Mouse (Mus musculus): Measurements from ENCODE around the gene Churc1. TPM values are rescaled to one million over a fixed set of nuclear protein-coding genes. Genes with fewer than 3 reads are reported as not detected.

Churc1 gene
- polyA plus RNA-seq (2012; rRNA removed): 58.9 and 62.8 TPM in 2 replicates

DNA sequence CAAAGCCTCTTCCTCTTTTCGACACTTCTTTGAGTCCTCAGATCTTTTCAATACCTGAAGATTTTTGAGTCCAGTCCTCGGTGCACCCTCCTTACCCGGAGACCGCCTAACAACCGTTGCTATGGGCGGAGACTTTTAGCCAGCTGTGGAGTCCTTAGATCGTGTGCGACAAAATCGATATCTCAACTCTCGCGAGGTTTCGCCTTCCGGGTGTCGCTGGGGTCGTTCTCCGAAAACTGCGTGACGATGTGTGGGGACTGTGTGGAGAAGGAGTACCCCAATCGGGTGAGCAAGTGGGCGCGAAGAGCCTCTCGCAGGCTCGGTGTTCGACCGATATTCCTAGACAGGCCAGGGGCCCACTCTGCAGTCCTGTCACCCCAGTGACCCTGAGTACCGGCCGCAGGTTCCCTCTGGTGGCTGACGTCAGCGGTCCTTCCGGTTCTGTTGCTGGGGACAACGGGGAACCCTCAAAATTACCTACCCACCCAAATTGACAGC, at the start of gene Churc1, which contains the start of gene Fntb:
Churc1 (plus strand) TSS at position 185 of the 498 bp plus-strand sequence.
Fntb (plus strand) TSS at position 236 of the 498 bp plus-strand sequence.

DNA sequence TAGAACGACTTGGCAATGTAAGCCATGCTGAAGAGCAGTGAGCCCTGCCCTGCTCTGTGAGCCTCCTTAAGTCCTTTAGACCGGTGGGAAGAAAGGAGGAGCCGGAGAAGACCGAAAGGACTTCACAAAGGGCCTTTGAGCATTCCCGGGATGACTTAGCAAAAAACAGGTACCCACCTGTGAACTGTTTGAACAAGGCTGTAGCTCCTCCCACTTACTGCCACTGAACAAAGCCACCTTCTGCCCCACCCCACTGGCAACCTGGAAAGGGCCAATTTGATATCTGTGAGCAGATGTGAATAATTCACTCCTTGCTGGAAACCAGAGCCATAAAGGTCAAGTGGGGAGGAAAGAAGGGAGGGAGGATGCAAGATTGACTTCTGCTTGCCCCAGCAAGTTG, 30.0 kb downstream of the Churc1 start, which contains the start of gene Gpx2:
Gpx2 (minus strand) TSS at position 205 of the 400 bp plus-strand sequence.

DNA sequence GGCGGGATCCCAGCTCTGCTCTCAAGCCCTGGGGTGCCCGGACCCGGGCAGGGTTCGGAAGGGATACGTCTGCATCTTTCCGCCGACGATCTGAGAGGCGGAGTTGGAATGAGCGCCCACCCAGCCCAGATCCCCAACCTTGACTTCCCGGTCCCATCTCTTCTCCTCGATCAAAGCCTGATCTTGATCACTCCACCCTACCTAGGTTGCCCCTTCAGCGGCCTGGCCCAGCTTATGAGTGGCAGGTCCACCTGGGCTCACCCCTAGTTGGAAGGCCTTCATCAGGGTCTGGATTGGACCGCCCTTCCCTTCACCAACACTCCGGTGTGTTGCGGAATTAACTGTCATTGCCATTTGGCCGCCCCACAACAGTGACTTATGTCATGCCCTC, 57.3 kb downstream of the Churc1 start, which contains the start of gene Rab15:
Rab15 (minus strand) TSS at position 258 of the 391 bp plus-strand sequence.

Other genes starting within 250 kb of the Churc1 start
- gene Plekhg3, start 234.6 kb upstream of the Churc1 start, polyA plus RNA-seq (2012; rRNA removed): 4.0 and 6.9 TPM in 2 replicates
- gene Sptb, start 55.0 kb upstream of the Churc1 start, polyA plus RNA-seq (2012; rRNA removed): 3.2 and 4.4 TPM in 2 replicates
- gene Fntb, start 51 bp downstream of the Churc1 start, polyA plus RNA-seq (2012; rRNA removed): 37.8 and 39.0 TPM in 2 replicates
- 0.11 and 1.1 TPM in 2 replicates for gene Gpx2, start 30.0 kb downstream of the Churc1 start, polyA plus RNA-seq (2012; rRNA removed)
- gene Rab15, start 57.4 kb downstream of the Churc1 start, polyA plus RNA-seq (2012; rRNA removed): 26.0 and 32.4 TPM in 2 replicates
- 59.8 and 64.2 TPM in 2 replicates for gene Max, start 196.7 kb downstream of the Churc1 start, polyA plus RNA-seq (2012; rRNA removed)